Mouse (Mus musculus): ENCODE measurements at regions not wholly inside any gene's neighbourhood (a gene's known extent, or its start where the extent isn't known, plus 50 kb on each side); places are given as distances from the start of the nearest gene placed in this dataset.
"Not testable (repeated sequence)": the region's sequence is repeated elsewhere in the genome, so short reads cannot be mapped to it uniquely, and the experiment has no call there.

DNA sequence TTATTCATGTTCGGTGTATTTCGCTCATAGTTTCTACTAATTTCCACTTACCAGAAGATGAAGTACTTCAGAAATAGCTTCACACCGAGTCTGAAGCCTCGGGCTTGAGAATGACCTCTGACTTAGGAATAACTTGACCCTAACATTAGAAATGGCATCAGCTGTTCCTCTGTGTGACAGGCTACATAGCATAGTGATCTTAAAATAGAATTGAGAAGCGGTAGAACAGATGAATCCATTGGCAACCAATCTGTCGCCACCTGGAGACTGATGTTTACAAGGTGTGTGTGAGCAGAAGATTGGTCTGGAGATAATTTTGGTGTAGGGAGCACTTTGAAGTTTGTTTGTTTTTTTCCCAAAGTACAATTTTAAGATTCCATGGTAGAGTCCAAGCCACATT, 60.9 kb upstream of the Ahi1 start:
- in situ Hi-C loops (cut with MboI, MseI) = no loop called here

- in situ Hi-C loops (cut with MboI, MseI) = no loop called here
Observed at GRCm38 (mm10) chr10:20883618-20884017, 68.7 kb upstream of the Ahi1 start.

- in situ Hi-C loops (cut with MboI, MseI) = no loop called here
Observed at GRCm38 (mm10) chr10:20882599-20882998, 69.7 kb upstream of the Ahi1 start.

DNA sequence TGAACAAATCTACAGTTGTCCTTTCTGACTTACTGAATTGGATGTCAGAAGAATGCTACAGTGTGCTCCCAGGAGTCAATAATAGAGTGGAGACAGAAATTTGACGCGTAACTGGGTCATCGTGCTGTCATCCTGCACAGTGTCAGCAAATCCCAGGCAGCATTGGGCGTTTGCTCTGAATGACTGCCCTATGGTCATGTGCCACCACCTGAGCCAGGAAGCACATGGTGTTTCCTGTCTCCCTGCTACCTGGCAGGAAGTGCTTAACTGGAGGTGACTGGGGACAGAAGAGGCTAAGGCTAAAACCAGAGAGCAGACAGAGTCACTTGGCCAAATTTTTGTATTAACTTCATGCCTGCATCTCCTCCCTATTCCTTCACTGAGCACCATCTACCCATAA, 72.1 kb upstream of the Ahi1 start:
- in situ Hi-C loops (cut with MboI, MseI) = no loop called here

GRCm38 (mm10) chr10:20879482-20879881, 72.9 kb upstream of the Ahi1 start:
- in situ Hi-C loops (cut with MboI, MseI) = no loop called here

- in situ Hi-C loops (cut with MboI, MseI) = loop anchor here in 1 of 2 experiments (10.0 to 25.0 kb wide), 2 partner anchors 1130 to 1432 kb away; no protein-coding TSS in a partner anchor
Observed at GRCm38 (mm10) chr10:20867076-20867475, 85.3 kb upstream of the Ahi1 start.

DNA sequence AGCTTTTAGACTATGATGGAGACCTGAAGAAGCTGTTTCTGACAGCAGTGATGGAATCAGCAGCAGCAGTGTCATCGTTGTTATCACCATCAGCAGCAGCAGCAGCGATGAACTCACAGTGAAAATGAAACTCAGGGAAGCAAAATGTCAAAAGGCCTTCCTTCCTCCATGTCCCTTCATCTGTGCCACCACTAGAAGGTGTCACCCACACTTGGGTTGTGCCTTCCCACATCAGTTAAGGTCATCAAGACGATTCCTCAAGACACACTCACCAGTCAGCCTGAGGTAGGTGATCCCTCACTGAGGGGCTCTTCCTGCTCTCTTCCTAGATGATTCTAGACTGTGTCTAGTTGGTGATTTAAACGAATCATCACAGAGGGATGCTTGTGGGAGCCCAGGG, 87.3 kb upstream of the Ahi1 start:
- in situ Hi-C loops (cut with MboI, MseI) = loop anchor here in 1 of 2 experiments (10.0 to 25.0 kb wide), 2 partner anchors 1128 to 1430 kb away; no protein-coding TSS in a partner anchor

- in situ Hi-C loops (cut with MboI, MseI) = loop anchor here in 1 of 2 experiments (25.0 kb wide), 1 partner anchor 1120 kb away; no protein-coding TSS in a partner anchor
Observed at GRCm38 (mm10) chr10:20857413-20857812, 94.9 kb upstream of the Ahi1 start.

DNA sequence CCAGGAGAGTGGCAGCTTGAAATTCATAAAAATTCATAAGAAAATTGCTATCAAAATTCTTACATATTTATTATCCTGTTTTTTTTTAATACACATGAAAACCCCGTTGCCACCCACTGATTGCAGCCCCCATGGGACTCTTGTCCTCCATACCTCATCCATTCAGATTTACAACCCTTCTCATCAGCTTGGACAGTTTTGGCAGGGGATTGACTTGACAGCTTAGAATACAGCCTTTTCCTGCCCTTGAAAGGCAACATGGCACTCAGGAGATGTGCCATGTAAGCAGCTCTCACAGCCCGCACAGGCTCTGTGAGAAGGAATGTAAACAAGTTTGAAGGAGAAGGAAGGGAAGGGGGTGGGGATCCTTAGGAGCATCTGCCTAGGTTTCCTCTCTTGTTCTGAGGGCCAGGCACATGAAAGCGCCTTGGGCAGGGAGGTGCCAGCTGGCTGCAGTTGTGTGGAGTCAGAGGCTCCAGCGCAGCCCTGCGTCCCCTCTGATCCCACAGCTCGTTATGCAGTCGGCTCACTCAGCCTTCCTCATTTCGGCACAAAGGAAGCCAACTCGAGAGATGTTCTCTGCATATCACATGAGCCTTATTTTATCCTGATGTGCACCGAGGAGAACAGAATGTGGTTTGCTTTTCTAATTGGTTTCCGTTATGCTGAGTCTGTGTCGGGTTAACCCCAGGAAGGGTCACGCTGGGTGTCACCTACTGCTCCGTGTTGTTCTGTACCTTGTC, 97.6 kb upstream of the Ahi1 start:
- in situ Hi-C loops (cut with MboI, MseI) = loop anchor here in 1 of 2 experiments (25.0 kb wide), 1 partner anchor 1117 kb away; no protein-coding TSS in a partner anchor

- in situ Hi-C loops (cut with MboI, MseI) = no loop called here
Observed at GRCm38 (mm10) chr10:20847287-20847686, 105.1 kb upstream of the Ahi1 start.

GRCm38 (mm10) chr10:20843277-20843676, 109.1 kb upstream of the Ahi1 start:
- in situ Hi-C loops (cut with MboI, MseI) = no loop called here

- in situ Hi-C loops (cut with MboI, MseI) = no loop called here
Observed at GRCm38 (mm10) chr10:20842131-20842530, 110.2 kb upstream of the Ahi1 start.

GRCm38 (mm10) chr10:20841430-20842040, 110.8 kb upstream of the Ahi1 start:
- in situ Hi-C loops (cut with MboI, MseI) = no loop called here

- in situ Hi-C loops (cut with MboI, MseI) = no loop called here
Observed at GRCm38 (mm10) chr10:20838685-20839425, 113.5 kb upstream of the Ahi1 start.

DNA sequence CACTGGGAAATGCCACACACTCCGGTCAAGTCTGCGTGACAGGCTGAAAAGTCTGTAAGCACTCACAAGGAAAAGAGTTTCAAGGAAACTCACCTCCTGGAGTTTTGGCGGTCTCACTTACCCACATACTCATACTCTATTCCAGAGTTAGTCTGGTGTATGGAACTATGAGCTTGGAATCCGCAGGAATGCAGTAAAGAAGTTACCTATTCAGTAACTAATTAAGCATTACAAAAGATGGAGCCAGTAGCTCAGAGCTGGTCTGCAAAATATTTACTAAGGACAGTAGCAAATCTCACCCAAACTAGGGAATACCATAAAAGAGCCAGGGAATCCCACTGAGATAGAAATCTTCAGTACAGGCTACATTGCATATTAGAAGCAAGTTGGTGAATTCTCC, 111.9 kb upstream of the Pde7b start:
- in situ Hi-C loops (cut with MboI, MseI) = not testable (repeated sequence)

- in situ Hi-C loops (cut with MboI, MseI) = no loop called here
Observed at GRCm38 (mm10) chr10:20834806-20835575, 110.1 kb upstream of the Pde7b start.

DNA sequence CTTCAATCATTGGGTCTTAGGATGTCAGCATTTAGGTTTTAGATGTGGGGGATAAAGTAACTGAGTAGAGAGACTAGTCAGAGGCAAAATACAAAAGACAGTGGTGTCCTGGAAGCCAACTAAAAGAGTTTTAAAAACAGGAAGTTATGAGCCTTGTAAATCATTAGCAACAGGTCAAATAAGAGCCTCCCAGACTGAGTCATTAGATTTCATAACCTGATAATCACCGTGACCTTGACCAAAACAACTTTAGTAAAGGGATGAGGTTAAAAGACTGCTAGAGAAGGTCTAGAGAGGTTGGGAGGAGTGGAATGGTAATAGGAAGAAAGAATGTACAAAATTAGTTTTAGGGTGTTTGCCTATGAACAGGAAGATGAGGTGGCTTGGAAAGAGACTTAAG, 103.4 kb upstream of the Pde7b start:
- in situ Hi-C loops (cut with MboI, MseI) = no loop called here

- in situ Hi-C loops (cut with MboI, MseI) = no loop called here
Observed at GRCm38 (mm10) chr10:20827473-20827872, 102.6 kb upstream of the Pde7b start.

- in situ Hi-C loops (cut with MboI, MseI) = no loop called here
Observed at GRCm38 (mm10) chr10:20818548-20818947, 93.7 kb upstream of the Pde7b start.

DNA sequence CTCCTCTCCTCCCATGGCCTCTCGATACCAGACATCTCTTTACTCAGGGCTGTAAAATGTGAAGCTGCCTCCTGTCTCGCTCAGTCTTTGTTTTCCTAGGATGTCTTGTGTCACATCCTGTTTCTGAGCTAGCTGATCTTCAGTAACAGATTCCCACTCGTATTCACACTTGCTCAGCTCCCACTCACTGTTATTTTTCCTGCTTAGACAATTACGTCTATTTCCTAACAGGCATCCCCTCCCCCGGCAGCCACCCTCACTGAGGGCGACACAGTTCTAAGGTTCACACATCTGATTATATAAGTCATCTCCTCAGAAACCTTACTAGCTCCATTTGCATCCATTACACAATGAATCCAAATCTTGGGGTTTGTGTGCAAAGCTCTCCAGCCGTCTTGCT, 74.9 kb upstream of the Pde7b start:
- in situ Hi-C loops (cut with MboI, MseI) = no loop called here

- in situ Hi-C loops (cut with MboI, MseI) = no loop called here
Observed at GRCm38 (mm10) chr10:20798400-20798799, 73.5 kb upstream of the Pde7b start.

DNA sequence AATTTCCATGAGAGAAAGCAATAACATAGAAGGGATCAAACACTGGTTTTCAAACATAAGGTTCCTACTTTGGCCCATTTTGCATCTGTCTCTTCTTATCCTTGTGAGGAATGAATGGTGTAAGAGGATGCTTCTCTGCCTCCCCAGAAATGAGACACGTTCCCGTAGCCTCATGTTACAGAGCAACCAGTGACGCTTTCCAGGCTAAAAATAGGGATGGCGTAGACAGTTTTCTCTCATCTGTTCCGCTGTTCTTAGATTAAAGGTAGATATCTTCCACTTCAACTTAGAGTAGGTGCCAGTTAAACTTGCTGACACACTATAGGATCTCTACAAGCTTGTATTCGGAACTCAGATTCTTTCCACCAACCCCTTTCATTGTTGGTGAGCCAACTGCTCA, 69.1 kb upstream of the Pde7b start:
- in situ Hi-C loops (cut with MboI, MseI) = no loop called here
